Mouse (Mus musculus) cortical plate, adult 2 months (tissue): Measurements from ENCODE around the gene Ncs1.

Experiments
- CTCF ChIP-seq: fragments of 200-500 bp; IDR thresholded peaks from 2 replicates; pipeline ENCODE4 v1.5.1; 2011; ENCODE audit warnings: mild to moderate bottlenecking, control low read depth, low read length; ENCODE audit not compliant: insufficient read depth; ENCODE audit errors: extremely low read depth
- POLR2A ChIP-seq: fragments of 200-500 bp; IDR thresholded peaks from 2 replicates; pipeline ENCODE4 v1.6.1; 2011; ENCODE audit warnings: mild to moderate bottlenecking, low read length, control low read depth; ENCODE audit not compliant: insufficient read depth; ENCODE audit errors: extremely low read depth

DNA sequence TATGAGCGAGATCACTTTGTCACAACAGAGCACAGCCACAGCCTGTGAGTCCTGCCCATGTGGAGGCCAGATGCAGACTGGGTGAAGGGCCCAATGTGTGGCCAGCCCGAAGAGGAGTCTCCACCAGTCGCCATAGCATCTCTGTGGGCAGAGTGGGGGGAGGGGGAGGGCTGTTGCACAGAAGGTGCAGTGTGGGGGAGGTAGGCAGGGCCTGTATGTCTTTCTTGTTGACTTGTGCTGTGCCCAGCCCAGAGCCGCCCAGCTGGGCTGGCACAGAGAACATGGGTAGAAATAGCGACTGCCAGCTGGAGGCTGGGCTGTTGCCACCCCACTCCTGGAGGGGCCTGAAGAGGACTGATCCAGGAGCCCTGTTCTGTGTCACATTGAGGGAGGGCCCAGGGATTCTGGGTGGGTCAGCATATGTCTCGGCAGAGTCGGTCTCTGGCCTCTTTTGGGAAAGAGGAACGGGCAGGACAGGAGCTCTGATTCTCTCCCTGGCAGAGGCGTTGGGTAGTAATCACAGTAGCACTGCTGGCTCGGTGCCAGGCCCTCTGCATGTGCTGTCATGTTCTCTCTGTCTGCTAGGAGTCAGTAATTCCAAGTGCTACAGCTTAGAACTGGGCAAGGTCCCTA, 18.2 kb downstream of the Ncs1 start:
- TF ChIP-seq POLR2A (no peak), CTCF (no peak)
